In genomic region chr8:66323045-66323807, GRCm38 (mm10) we compare ENCODE assay signal across 9 mouse cellular contexts.
DNase-seq lines count a peak whose midpoint lies in the region; ATAC-seq lines count a peak whose summit lies in the region.
"Had no signal": no experiment of that assay in that cellular context is flagged by ENCODE, and none has a peak within 500 bp of the region (broad histone marks: within the 10 kb centered on the region; RNA-seq: fewer than 3 reads in every experiment).

No protein-coding gene starts in this region.

- intact Hi-C loops in heart, postnatal 14 days (cut with DNase I) = loop anchor here (2.0 kb wide), 1 partner anchor 118 kb away; no protein-coding TSS in a partner anchor

- H3K27me3 ChIP-seq in liver, embryonic 12.5 days (replicated peaks) = no peaks in the 10 kb centered on the region
- H3K27me3 ChIP-seq: neural tube, embryonic 12.5 days had no signal

- H3K9ac ChIP-seq in liver, embryonic 12.5 days = no peak overlapping the region
- H3K9ac ChIP-seq: neural tube, embryonic 12.5 days had no signal

- H3K4me3 ChIP-seq in liver, embryonic 12.5 days = no peak overlapping the region
- H3K4me3 ChIP-seq: neural tube, embryonic 12.5 days had no signal

- no peak; the same call in 1 of the 2 replicates for ATAC-seq in cerebellum, adult (ENCODE audit: insufficient number of reproducible peaks, low FRiP score, low TSS enrichment)
- peak; percentile 73 for ATAC-seq in liver, embryonic 12.5 days

- no peak overlapping the region for H3K4me2 ChIP-seq in liver, embryonic 12.5 days
- H3K4me2 ChIP-seq: neural tube, embryonic 12.5 days had no signal

- no peaks in the 10 kb centered on the region for H3K9me3 ChIP-seq in liver, embryonic 12.5 days (replicated peaks)
- H3K9me3 ChIP-seq: neural tube, embryonic 12.5 days had no signal

- 13% methylated on average over 4 of the region's 4 CpGs for WGBS in liver, embryonic 12.5 days (ENCODE audit: insufficient replicate concordance)

- H3K36me3 ChIP-seq in liver, embryonic 12.5 days = no peaks in the 10 kb centered on the region
- H3K36me3 ChIP-seq: neural tube, embryonic 12.5 days had no signal

- H3K27ac ChIP-seq in liver, embryonic 12.5 days = no peak overlapping the region
- H3K27ac ChIP-seq: neural tube, embryonic 12.5 days had no signal

- peak; percentile 2 for DNase-seq in cerebellum, adult 11 months
- DNase-seq in right cerebral cortex, postnatal 14 days = peak; percentile 33
- DNase-seq in right cerebral cortex, postnatal 36 days (ENCODE audit: low spot score in 2 of 2) = no peak
- peak; percentile 19 to 26 for DNase-seq in heart, postnatal 14 days
- peak; percentile 42 for DNase-seq in telencephalon, adult 2 months (ENCODE audit: low read depth, low spot score)
- DNase-seq in gastrocnemius, adult 8-10 months (ENCODE audit: low spot score in 2 of 2) = no peak

- H3K4me1 ChIP-seq in liver, embryonic 12.5 days = no peaks in the 10 kb centered on the region
- H3K4me1 ChIP-seq: neural tube, embryonic 12.5 days had no signal

Comparison
In these comparisons a context has a peak if more than half of its experiments do, and no peak if none do; other contexts are left out.
1. DNase-seq: peak in cerebellum, adult 11 months (single experiment), right cerebral cortex, postnatal 14 days (single experiment), heart, postnatal 14 days (2 of 2) and telencephalon, adult 2 months (single experiment); none in right cerebral cortex, postnatal 36 days (0 of 2) and gastrocnemius, adult 8-10 months (0 of 2).